Mouse (Mus musculus) right cerebral cortex, postnatal 14 days (tissue): Measurements from ENCODE around the gene Myzap.

Experiments used
- DNase-seq: peaks from one replicate; pipeline ENCODE4 v3.0.0; 2022

The Myzap gene

DNA sequence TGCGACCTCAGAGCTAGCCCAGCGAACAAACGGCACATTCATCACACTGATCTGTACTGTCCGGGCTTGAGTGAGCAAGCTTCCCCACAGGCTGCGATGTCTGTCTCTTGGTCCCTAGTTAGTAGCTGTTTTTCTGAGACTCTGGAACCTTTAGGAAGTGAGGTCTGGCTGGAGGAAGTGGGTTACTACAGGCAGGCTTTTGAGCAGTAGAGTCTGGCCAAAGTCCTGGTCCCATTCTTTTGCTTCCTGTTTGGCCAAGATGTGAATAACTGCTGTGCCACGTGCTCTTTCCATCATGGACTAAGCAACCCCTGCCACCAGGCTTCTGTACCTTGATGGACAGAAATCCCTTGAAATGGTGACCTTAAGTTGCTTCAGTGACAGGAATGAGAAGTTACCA, 4.7 kb upstream of the Myzap start:
- DNase-seq, result no peak

GRCm38 (mm10) chr9:71592577-71593285, 571 bp upstream of the Myzap start:
- DNase-seq, result no peak

- DNase-seq, result no peak
Measured at GRCm38 (mm10) chr9:71591106-71591505, 1.1 kb downstream of the Myzap start.

DNA sequence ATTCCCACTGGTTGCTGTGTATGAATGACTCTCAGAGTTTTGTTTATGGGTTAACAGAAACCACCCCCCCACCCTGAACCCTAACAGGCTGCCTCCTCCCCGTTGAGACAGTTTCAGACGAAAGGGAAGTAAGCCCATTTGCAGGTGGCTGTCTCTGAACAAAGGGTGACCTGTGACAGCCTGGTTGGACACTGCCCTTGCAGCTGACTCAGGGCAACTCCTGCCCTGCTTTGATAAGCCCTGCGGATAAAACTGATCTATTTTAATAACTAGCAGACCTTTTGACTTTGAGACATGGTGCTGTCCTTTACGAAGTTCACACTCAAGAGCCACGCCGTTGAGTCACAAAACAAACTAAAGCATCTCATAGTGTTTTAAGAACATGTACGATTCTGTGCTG, 2.4 kb downstream of the Myzap start:
- DNase-seq, result no peak

- DNase-seq, result no peak
Measured at GRCm38 (mm10) chr9:71588930-71589592, 3.1 kb downstream of the Myzap start.

GRCm38 (mm10) chr9:71586408-71586807, 5.8 kb downstream of the Myzap start:
- no peak for DNase-seq

GRCm38 (mm10) chr9:71582771-71583170, 9.4 kb downstream of the Myzap start:
- no peak for DNase-seq

DNA sequence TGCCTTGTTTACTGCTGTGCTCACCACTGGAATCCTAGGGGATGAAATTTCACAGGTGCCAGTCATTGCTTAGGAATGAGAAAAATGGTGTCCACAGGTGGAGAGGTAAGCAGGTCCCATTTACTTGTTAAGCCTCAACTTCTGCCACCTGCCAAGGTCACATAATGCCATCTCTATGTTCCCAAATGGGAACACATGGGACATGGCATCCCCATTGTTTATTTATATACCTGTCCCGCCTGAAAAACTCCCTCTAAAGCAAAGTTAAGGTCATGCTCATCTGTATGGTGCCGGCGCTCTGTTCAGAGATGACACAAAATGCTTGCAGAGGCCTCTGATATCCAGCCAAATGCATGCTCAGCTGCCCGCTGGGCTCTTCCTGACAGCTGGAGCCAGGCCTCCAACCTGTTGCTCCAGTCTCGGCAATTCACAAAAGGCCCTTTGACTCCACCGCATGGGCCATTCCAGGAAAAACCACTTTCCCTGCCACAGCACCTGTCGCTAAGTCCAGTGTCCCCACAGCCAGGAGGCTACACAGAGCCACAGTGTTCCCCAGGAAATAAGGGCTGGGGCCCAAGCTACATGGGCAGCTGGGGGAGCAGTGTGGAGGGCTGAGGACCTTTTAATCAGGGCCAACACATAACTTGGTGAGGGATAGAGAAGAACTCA, 13.1 kb downstream of the Myzap start:
- peak; percentile 17 for DNase-seq

- DNase-seq, result no peak
Measured at GRCm38 (mm10) chr9:71574440-71574839, 17.7 kb downstream of the Myzap start.

GRCm38 (mm10) chr9:71573771-71574340, 18.3 kb downstream of the Myzap start:
- no peak for DNase-seq

GRCm38 (mm10) chr9:71571150-71571633, 21.0 kb downstream of the Myzap start:
- DNase-seq, result peak; percentile 20

GRCm38 (mm10) chr9:71570170-71570569, 22.0 kb downstream of the Myzap start:
- DNase-seq, result no peak

GRCm38 (mm10) chr9:71568323-71568942, 23.7 kb downstream of the Myzap start:
- no peak for DNase-seq

- no peak for DNase-seq
Measured at GRCm38 (mm10) chr9:71567391-71567790, 24.8 kb downstream of the Myzap start.

GRCm38 (mm10) chr9:71566763-71567162, 25.4 kb downstream of the Myzap start:
- DNase-seq, result no peak

DNA sequence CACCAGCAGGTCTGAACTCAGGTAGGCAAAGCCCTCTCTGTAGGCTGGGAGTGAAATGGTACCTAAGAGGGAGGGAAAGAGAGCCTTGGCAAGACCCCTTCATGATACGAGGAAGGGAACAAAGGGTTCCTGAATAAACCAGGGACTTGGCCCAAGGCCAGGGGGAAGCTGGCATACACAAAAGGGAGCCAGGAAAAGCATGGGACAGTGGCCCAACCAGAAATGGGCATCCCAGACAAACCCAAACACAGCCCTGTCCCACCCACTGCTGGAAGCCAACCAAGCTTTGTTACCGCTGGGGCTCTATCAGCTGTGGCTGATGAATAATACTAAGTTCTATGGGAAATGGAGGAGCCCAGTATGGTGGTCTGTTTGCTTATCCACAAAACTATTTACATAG, 34.4 kb downstream of the Myzap start:
- peak; percentile 43 for DNase-seq

- no peak for DNase-seq
Measured at GRCm38 (mm10) chr9:71554001-71554400, 38.2 kb downstream of the Myzap start.

- DNase-seq, result no peak
Measured at GRCm38 (mm10) chr9:71550176-71550575, 42.0 kb downstream of the Myzap start.

- no peak for DNase-seq
Measured at GRCm38 (mm10) chr9:71547704-71548275, 44.4 kb downstream of the Myzap start.

DNA sequence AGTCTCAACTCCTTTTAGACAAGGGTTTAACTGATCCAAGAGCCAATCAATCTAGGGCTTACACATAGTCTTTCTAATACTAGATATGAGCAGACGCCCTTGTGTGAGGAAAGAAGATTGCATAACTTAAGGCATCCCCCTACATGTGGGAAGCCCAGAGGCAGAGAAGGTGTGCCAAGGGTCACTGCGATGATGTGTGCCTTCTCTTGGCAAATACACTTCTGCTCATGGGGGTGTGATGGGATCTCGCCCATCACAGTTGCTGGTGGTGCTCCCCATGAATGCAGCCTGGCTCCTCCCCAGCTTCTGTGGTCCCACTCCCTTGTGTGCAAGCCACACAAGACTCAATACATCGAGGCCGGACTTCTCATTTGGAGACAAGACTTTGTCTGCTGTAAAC, 47.3 kb downstream of the Myzap start:
- no peak for DNase-seq

GRCm38 (mm10) chr9:71543443-71544222, 48.5 kb downstream of the Myzap start:
- DNase-seq, result peak; percentile 90

GRCm38 (mm10) chr9:71542292-71542691, 49.9 kb downstream of the Myzap start:
- DNase-seq, result no peak
